Mouse (Mus musculus) layer of hippocampus, adult 2 months (tissue): Measurements from ENCODE around the gene Sema6d. TPM values are rescaled to one million over a fixed set of nuclear protein-coding genes. Genes with fewer than 3 reads are reported as not detected.
A peak's percentile ranks its signal among the peaks of the same experiment; 100 is the strongest.

Experiments
- DNase-seq, 2 experiments: peaks; one replicate each; pipeline ENCODE4 v3.0.0; 2022; ENCODE audit warnings: low spot score in 2 of 2
- H3K27ac ChIP-seq: fragments of 200-600 bp; 2 replicates; pipeline ENCODE4 v1.8.1; 2022
- H3K4me3 ChIP-seq: fragments of 200-600 bp; 2 replicates; pipeline ENCODE4 v1.8.1; 2022; ENCODE audit warnings: mild to moderate bottlenecking
- CTCF ChIP-seq: fragments of 200-600 bp; conservative IDR thresholded peaks from 2 replicates; pipeline ENCODE4 v1.8.1; 2022; ENCODE audit warnings: antibody characterized with exemption, mild to moderate bottlenecking, moderate library complexity
- total RNA-seq, 2 experiments: library from RNA; stranded (reverse); gene quantifications; 2 replicates each; pipeline ENCODE4 v1.2.3; 2021

The Sema6d gene
- total RNA-seq, 2 experiments from 2014 or later, result 50.0 to 58.7 TPM

GRCm38 (mm10) chr2:124401727-124402380 is 312.1 kb downstream of the Sema6d start:
- Histone ChIP-seq H3K4me3 (no peak overlapping the region), H3K27ac (peak overlapping the region; percentile 24; the same call in 1 of the 2 replicates)
- TF ChIP-seq CTCF, result no peak
- DNase-seq, result peak in 1 of 2 experiments; percentile 16

- Histone ChIP-seq H3K4me3 (no peak overlapping the region), H3K27ac (peak overlapping the region; percentile 28; the same call in 1 of the 2 replicates)
- no peak for DNase-seq
- no peak for TF ChIP-seq CTCF
Measured at GRCm38 (mm10) chr2:124403571-124403970, 313.8 kb downstream of the Sema6d start.

- H3K27ac ChIP-seq, result peak overlapping the region; percentile 28
Measured at GRCm38 (mm10) chr2:124403981-124404380, 314.2 kb downstream of the Sema6d start.

GRCm38 (mm10) chr2:124404631-124405562 is 315.1 kb downstream of the Sema6d start:
- H3K27ac ChIP-seq, result peak overlapping the region; percentile 28; the same call in 1 of the 2 replicates
- H3K4me3 ChIP-seq, result no peak overlapping the region
- TF ChIP-seq CTCF, result no peak
- peak in 1 of 2 experiments; percentile 10 for DNase-seq

More at GRCm38 (mm10) chr2:124403981-124404380, 314.2 kb downstream of the Sema6d start:
- TF ChIP-seq CTCF, result no peak
- DNase-seq, result no peak
- no peak overlapping the region for H3K4me3 ChIP-seq

GRCm38 (mm10) chr2:124408956-124409355 is 319.2 kb downstream of the Sema6d start:
- DNase-seq, result no peak
- no peak for TF ChIP-seq CTCF
- H3K4me3 ChIP-seq, result no peak overlapping the region

GRCm38 (mm10) chr2:124416730-124417129 is 327.0 kb downstream of the Sema6d start:
- no peak for DNase-seq
- no peak overlapping the region for H3K27ac ChIP-seq
- no peak overlapping the region for H3K4me3 ChIP-seq
- no peak for TF ChIP-seq CTCF

More at GRCm38 (mm10) chr2:124408956-124409355, 319.2 kb downstream of the Sema6d start:
- H3K27ac ChIP-seq, result no peak overlapping the region

GRCm38 (mm10) chr2:124418319-124418718 is 328.6 kb downstream of the Sema6d start:
- TF ChIP-seq CTCF, result no peak
- H3K27ac ChIP-seq, result no peak overlapping the region
- no peak for DNase-seq
- H3K4me3 ChIP-seq, result no peak overlapping the region

- DNase-seq, result no peak
- Histone ChIP-seq H3K4me3 (no peak overlapping the region), H3K27ac (no peak overlapping the region)
- no peak for TF ChIP-seq CTCF
Measured at GRCm38 (mm10) chr2:124420170-124420825, 330.5 kb downstream of the Sema6d start.

- no peak overlapping the region for H3K4me3 ChIP-seq
- no peak overlapping the region for H3K27ac ChIP-seq
- no peak for TF ChIP-seq CTCF
- DNase-seq, result no peak
Measured at GRCm38 (mm10) chr2:124429744-124430143, 340.0 kb downstream of the Sema6d start.

- no peak overlapping the region for H3K4me3 ChIP-seq
- no peak for DNase-seq
- no peak overlapping the region for H3K27ac ChIP-seq
- TF ChIP-seq CTCF, result no peak
Measured at GRCm38 (mm10) chr2:124430708-124431107, 340.9 kb downstream of the Sema6d start.

GRCm38 (mm10) chr2:124435382-124436002 is 345.7 kb downstream of the Sema6d start:
- no peak overlapping the region for H3K27ac ChIP-seq
- DNase-seq, result no peak
- TF ChIP-seq CTCF, result no peak
- H3K4me3 ChIP-seq, result no peak overlapping the region

GRCm38 (mm10) chr2:124436704-124437103 is 346.9 kb downstream of the Sema6d start:
- Histone ChIP-seq H3K27ac (no peak overlapping the region), H3K4me3 (no peak overlapping the region)
- DNase-seq, result no peak
- TF ChIP-seq CTCF, result no peak
